Mouse (Mus musculus) stomach, postnatal 0 days (tissue): Measurements from ENCODE around the gene Slc7a7.

Experiments
- CTCF ChIP-seq: IDR thresholded peaks from 2 replicates; pipeline ENCODE4 v1.5.1; 2016; ENCODE audit warnings: antibody characterized with exemption, low read depth, mild to moderate bottlenecking, moderate library complexity
- EP300 ChIP-seq: optimal IDR thresholded peaks from 2 replicates; pipeline ENCODE3; 2016; ENCODE audit warnings: antibody characterized with exemption

DNA sequence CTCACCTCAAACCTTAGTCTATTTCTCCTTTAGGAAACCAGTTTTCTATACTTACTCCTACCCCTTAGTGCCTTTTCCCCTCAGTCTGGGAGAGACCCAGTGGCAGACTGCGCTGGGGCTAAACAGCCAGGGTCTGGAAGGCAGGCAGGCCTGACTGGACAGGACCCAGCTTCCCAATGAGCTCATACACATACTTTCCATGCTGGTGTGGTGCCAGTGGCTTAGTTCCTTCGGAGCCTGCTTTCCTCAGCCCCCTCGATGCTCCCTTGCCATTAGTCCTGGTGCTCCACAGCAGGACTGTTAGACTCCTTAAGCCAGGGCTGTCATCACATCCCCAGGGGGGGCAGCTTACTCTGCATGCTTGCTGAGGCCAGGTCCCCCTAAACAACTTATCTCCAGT, 27.9 kb upstream of the Slc7a7 start:
- TF ChIP-seq EP300 (no peak), CTCF (no peak)
